In genomic region chr5:96923526-96923925, GRCm38 (mm10) we compare ENCODE assay signal across 17 mouse cellular contexts.
DNase-seq lines count a peak whose midpoint lies in the region; ATAC-seq and TF ChIP-seq lines count a peak whose summit lies in the region.
"Had no signal": no experiment of that assay in that cellular context is flagged by ENCODE, and none has a peak within 500 bp of the region (broad histone marks: within the 10 kb centered on the region; RNA-seq: fewer than 3 reads in every experiment).

No protein-coding gene starts in this region.

- no peaks in the 10 kb centered on the region for H3K27me3 ChIP-seq in heart, embryonic 12.5 days (replicated peaks)
- H3K27me3 ChIP-seq in heart, adult 2 months (ENCODE audit: control insufficient read depth, insufficient read depth, low read length): no peaks in the 10 kb centered on the region
- H3K27me3 ChIP-seq: forebrain, embryonic 15.5 days; hindbrain, embryonic 12.5 days had no signal

- no peak for TF ChIP-seq POLR2A in heart, adult 2 months (IDR thresholded peaks at IDR 0.05; ENCODE audit: insufficient read depth, low read depth, low read length)
- no peak for TF ChIP-seq POLR2A in bone marrow, adult 2 months (IDR thresholded peaks at IDR 0.05; ENCODE audit: borderline replicate concordance, control insufficient read depth, low read depth, low read length)

- H3K4me1 ChIP-seq in heart, embryonic 12.5 days (replicated peaks): peaks cover 12% of the 10 kb centered on the region
- H3K4me1 ChIP-seq in heart, adult 2 months (ENCODE audit: control insufficient read depth, insufficient read depth, low read length): peaks cover 10% of the 10 kb centered on the region
- peaks cover 6% of the 10 kb centered on the region for H3K4me1 ChIP-seq in bone marrow, adult 2 months (ENCODE audit: control insufficient read depth, insufficient read depth, low read length)
- H3K4me1 ChIP-seq: forebrain, embryonic 15.5 days had no signal

- no peak overlapping the region for H3K4me2 ChIP-seq in heart, embryonic 12.5 days
- H3K4me2 ChIP-seq: forebrain, embryonic 15.5 days; hindbrain, embryonic 12.5 days had no signal

- no peak overlapping the region for H3K4me3 ChIP-seq in heart, embryonic 12.5 days
- no peak overlapping the region for H3K4me3 ChIP-seq in heart, adult 2 months
- H3K4me3 ChIP-seq in bone marrow, adult 2 months (replicated peaks; ENCODE audit: control insufficient read depth, low read depth, low read length): no peak overlapping the region
- H3K4me3 ChIP-seq: forebrain, embryonic 15.5 days; hindbrain, embryonic 12.5 days; myocyte had no signal

- no peak for TF ChIP-seq EP300 in heart, adult 2 months (IDR thresholded peaks at IDR 0.05; ENCODE audit: insufficient read depth, low read depth, low read length)

- 0 out of 2 replicates have a peak overlapping the region, but pooled peaks have one; percentile 65 for H3K27ac ChIP-seq in heart, embryonic 12.5 days (ENCODE audit: poor library complexity, severe bottlenecking)
- H3K27ac ChIP-seq in heart, adult 2 months: no peak overlapping the region
- H3K27ac ChIP-seq in bone marrow, adult 2 months (ENCODE audit: control insufficient read depth, insufficient read depth, low read depth, low read length, poor library complexity): peak overlapping the region; percentile 50; the same call in 1 of the 2 replicates
- H3K27ac ChIP-seq: forebrain, embryonic 15.5 days; hindbrain, embryonic 12.5 days had no signal

- WGBS in heart, embryonic 12.5 days: 86% methylated on average over 1 of the region's 1 CpGs
- 92% methylated on average over 1 of the region's 1 CpGs for WGBS in heart, adult 2 months
- WGBS in bone marrow, adult 2 months: 44% methylated on average over 1 of the region's 1 CpGs

- no peaks in the 10 kb centered on the region for H3K36me3 ChIP-seq in heart, embryonic 12.5 days
- H3K36me3 ChIP-seq in heart, adult 2 months (ENCODE audit: control insufficient read depth, insufficient read depth, low read length): no peaks in the 10 kb centered on the region
- H3K36me3 ChIP-seq: forebrain, embryonic 15.5 days; hindbrain, embryonic 12.5 days had no signal

- no peak for DNase-seq in heart, adult 2 months
- peak; percentile 24 for DNase-seq in induced T-regulatory cell, adult 2 months (ENCODE audit: low read depth)
- no peak for DNase-seq in frontal cortex, postnatal 36 days (ENCODE audit: low spot score in 2 of 2)
- no peak for DNase-seq in cerebellum, adult 11 months
- DNase-seq: adrenal gland, postnatal 36 days; cerebellum, postnatal 10 days; left cerebral cortex, postnatal 4 days; lung, adult 2 months; lung, postnatal 4 days; thymus, adult 2 months had no signal

- TF ChIP-seq CTCF in heart, adult 2 months (IDR thresholded peaks at IDR 0.05): no peak
- TF ChIP-seq CTCF in bone marrow, adult 2 months (IDR thresholded peaks at IDR 0.05; ENCODE audit: control insufficient read depth, insufficient read depth, low read length): no peak

- ATAC-seq in heart, embryonic 12.5 days (ENCODE audit: insufficient number of reproducible peaks, low FRiP score): no peak
- peak; percentile 58 for ATAC-seq in megakaryocyte, adult 5-6 weeks (ENCODE audit: poor library complexity, severe bottlenecking)
- ATAC-seq: forebrain, embryonic 15.5 days; intestine, embryonic 16.5 days had no signal

- no peaks in the 10 kb centered on the region for H3K79me2 ChIP-seq in heart, adult 2 months (replicated peaks; ENCODE audit: control insufficient read depth, insufficient read depth, low read length)

- intact Hi-C loops in heart, adult 2 months (cut with DNase I): loop anchor here (5.0 kb wide), 2 partner anchors 74 to 131 kb away; partner anchors contain the start of genes Anxa3 and Bmp2k

- H3K9me3 ChIP-seq in heart, embryonic 12.5 days (replicated peaks): no peaks in the 10 kb centered on the region
- H3K9me3 ChIP-seq: forebrain, embryonic 15.5 days; hindbrain, embryonic 12.5 days had no signal

- H3K9ac ChIP-seq in heart, embryonic 12.5 days: no peak overlapping the region
- H3K9ac ChIP-seq in heart, adult 2 months (ENCODE audit: low read depth, low read length): no peak overlapping the region
- H3K9ac ChIP-seq: forebrain, embryonic 15.5 days; hindbrain, embryonic 12.5 days had no signal
